Mouse (Mus musculus) kidney, embryonic 14.5 days (tissue): ENCODE measurements around the gene Mocs3. TPM values are rescaled to one million over a fixed set of nuclear protein-coding genes. Genes with fewer than 3 reads are reported as not detected.

Experiments
- ATAC-seq: fragments of 200-750 bp; cut with Nextera tagmentation; 2 replicates; pipeline ENCODE4 v1.8.0; 2017; ENCODE audit warnings: moderate number of reproducible peaks, mild to moderate bottlenecking, moderate TSS enrichment, moderate library complexity; ENCODE audit not compliant: low FRiP score, low TSS enrichment
- H3K27ac ChIP-seq: fragments of 300-500 bp; sonication (generic); 2 replicates; pipeline ENCODE4 v1.5.1; 2014; ENCODE audit warnings: low read depth, mild to moderate bottlenecking, low read length, moderate library complexity, mixed read lengths
- H3K27me3 ChIP-seq: fragments of 300-500 bp; sonication (generic); 2 replicates; pipeline ENCODE4 v1.6.1; 2014; ENCODE audit warnings: mild to moderate bottlenecking, low read length; ENCODE audit not compliant: control insufficient read depth, insufficient read depth
- H3K36me3 ChIP-seq: fragments of 300-500 bp; sonication (generic); 2 replicates; pipeline ENCODE4 v1.6.1; 2014; ENCODE audit warnings: low read length, mixed read lengths; ENCODE audit not compliant: control insufficient read depth, insufficient read depth
- H3K4me1 ChIP-seq: fragments of 300-500 bp; sonication (generic); 2 replicates; pipeline ENCODE4 v1.6.1; 2014; ENCODE audit warnings: low read length, mixed read lengths; ENCODE audit not compliant: control insufficient read depth, insufficient read depth
- H3K4me2 ChIP-seq: fragments of 300-500 bp; sonication (generic); replicated peaks from 2 replicates; pipeline ENCODE4 v1.6.1; 2014; ENCODE audit warnings: low read depth, mild to moderate bottlenecking, low read length
- H3K4me3 ChIP-seq: fragments of 300-500 bp; sonication (generic); 2 replicates; pipeline ENCODE4 v1.5.1; 2014; ENCODE audit warnings: mild to moderate bottlenecking, low read length
- H3K9ac ChIP-seq: fragments of 300-500 bp; sonication (generic); 2 replicates; pipeline ENCODE4 v1.6.1; 2014; ENCODE audit warnings: low read depth, mild to moderate bottlenecking, low read length, moderate library complexity
- H3K9me3 ChIP-seq: fragments of 300-500 bp; sonication (generic); 2 replicates; pipeline ENCODE4 v1.6.1; 2016; ENCODE audit warnings: low read length; ENCODE audit not compliant: control insufficient read depth
- WGBS: fragments of 180-500 bp; shearing (Covaris S2); extraction: QIAGEN DNeasy Blood & Tissue Kit; methylation state at CpG from one replicate; pipeline ENCODE4 v1.1.7; 2014; 5-methylcytosine and 5-hydroxymethylcytosine counted together
- polyA plus RNA-seq: library from polyadenylated mRNA; unstranded; fragments of >200 nt; fragmentation: Nextera tagmentation; extraction: Ambion mirVana; gene quantifications from 2 replicates; pipeline ENCODE4 v1.2.1, GENCODE M21; 2014

Gene Mocs3
- polyA plus RNA-seq, 1 experiment from 2014 or later = 10.1 TPM

DNA sequence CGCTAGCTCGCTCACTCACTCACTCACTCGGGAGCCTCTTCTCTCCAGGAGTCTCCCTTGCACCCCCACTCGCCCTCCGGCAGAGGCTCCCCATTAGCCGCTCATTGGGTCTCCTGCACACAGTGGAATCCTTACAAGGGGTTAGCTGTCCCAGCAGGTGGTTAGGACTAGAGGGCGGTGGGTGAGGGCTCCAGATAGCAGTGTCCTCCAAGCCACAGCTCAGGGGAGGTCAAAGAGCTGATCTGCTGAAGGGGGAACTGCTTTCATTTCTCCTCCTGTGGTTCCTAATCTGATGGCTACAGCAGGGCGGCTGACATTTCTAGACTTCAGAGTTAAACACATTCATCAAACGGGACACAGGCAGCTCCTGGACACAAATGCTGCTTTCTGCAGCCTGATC is 43.0 kb downstream of the Mocs3 start:
- Histone ChIP-seq H3K4me3 (no peak overlapping the region), H3K4me1 (no peaks in the 10 kb centered on the region), H3K27ac (no peak overlapping the region), H3K9ac (no peak overlapping the region), H3K4me2 (no peak overlapping the region), H3K36me3 (no peaks in the 10 kb centered on the region), H3K9me3 (peaks cover 3% of the 10 kb centered on the region; the same call in 1 of the 2 replicates), H3K27me3 (peaks cover 22% of the 10 kb centered on the region)
- 51% methylated on average over 9 of the region's 9 CpGs for WGBS
- no peak for ATAC-seq

DNA sequence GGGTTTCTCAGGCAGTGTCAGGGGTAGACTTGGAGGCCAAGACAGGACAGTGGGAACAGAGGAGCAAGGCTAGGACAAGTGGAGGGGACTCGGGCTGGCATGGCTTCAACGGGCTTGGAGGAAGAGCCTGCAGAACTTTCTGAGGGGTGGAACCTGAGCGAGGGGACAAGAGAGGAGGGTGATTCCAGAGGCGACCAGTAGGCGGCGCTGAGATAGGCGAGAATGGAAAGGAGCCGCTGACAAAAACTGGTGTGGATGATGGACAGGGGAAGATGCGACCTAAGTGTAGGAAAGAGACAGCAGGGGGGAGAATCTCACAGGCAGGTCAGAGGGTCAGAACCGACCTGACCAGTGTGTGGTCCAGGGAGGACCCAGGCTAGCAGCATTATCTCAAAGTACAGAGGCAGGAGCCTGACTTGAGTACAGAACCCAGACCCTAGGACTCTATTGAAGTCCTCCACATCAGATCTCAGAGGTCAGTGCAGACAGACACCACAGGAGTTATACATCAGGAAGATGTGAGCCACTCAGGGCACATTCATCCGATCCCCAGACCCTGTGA is 44.0 kb downstream of the Mocs3 start:
- Histone ChIP-seq H3K36me3 (no peaks in the 10 kb centered on the region), H3K9ac (no peak overlapping the region), H3K4me2 (no peak overlapping the region), H3K9me3 (no peaks in the 10 kb centered on the region), H3K27me3 (peaks cover 31% of the 10 kb centered on the region), H3K4me1 (no peaks in the 10 kb centered on the region), H3K4me3 (no peak overlapping the region), H3K27ac (no peak overlapping the region)
- 11% methylated on average over 11 of the region's 11 CpGs for WGBS
- no peak for ATAC-seq

GRCm38 (mm10) chr2:168280729-168281581 is 50.5 kb downstream of the Mocs3 start:
- peak; percentile 85 for ATAC-seq
- Histone ChIP-seq H3K4me3 (peak overlapping the region; percentile 53), H3K9me3 (peaks cover 4% of the 10 kb centered on the region; the same call in 1 of the 2 replicates), H3K4me1 (peaks cover 11% of the 10 kb centered on the region; the same call in 1 of the 2 replicates), H3K27me3 (peaks cover 48% of the 10 kb centered on the region), H3K4me2 (peak overlapping the region; percentile 97), H3K36me3 (no peaks in the 10 kb centered on the region), H3K9ac (peak overlapping the region; percentile 58), H3K27ac (no peak overlapping the region)
- 2% methylated on average over 69 of the region's 82 CpGs for WGBS

DNA sequence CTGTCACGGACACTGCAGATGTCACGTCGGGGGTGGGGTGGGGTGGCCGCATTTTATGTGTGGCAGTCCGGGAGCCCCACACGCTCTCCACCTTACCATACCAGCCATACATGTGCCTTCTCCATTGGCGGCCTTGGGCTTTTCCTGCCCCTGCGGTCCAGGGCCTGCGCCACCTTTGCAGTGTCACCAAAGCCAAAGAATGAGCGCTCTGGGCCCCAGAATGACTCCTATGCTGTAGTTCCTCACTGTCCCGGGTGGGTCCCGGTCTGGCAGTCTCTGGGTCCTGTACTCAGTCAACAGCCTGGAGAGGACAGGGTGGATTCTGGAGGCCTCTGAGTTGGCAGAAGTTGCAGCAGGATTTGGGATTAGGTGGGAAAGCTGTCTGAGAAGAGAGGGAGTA is 51.2 kb downstream of the Mocs3 start, which contains the start of gene Kcng1:
TSS of gene Kcng1 (minus strand) at position 155 of the 400 bp plus-strand sequence.
- peak within 1 kb of the TSS; percentile 53 for H3K4me3 ChIP-seq
- peaks cover 11% of the 10 kb centered on the region; the same call in 1 of the 2 replicates for H3K4me1 ChIP-seq
- no peaks in the 10 kb centered on the region for H3K36me3 ChIP-seq
- peak within 1 kb of the TSS; percentile 58 for H3K9ac ChIP-seq
- ATAC-seq = no peak
- H3K4me2 ChIP-seq = peak within 1 kb of the TSS; percentile 97
- peaks cover 44% of the 10 kb centered on the region for H3K27me3 ChIP-seq
- H3K27ac ChIP-seq = no peak within 1 kb of the TSS
- H3K9me3 ChIP-seq = peaks cover 5% of the 10 kb centered on the region; the same call in 1 of the 2 replicates
- WGBS = 14% methylated on average over 12 of the region's 12 CpGs

Other genes starting within 250 kb of the Mocs3 start
- gene Ripor3, start 220.0 kb upstream of the Mocs3 start, polyA plus RNA-seq = 0.53 and 1.0 TPM in 2 replicates
- 9.7 and 22.0 TPM in 2 replicates for gene Pard6b, start 149.6 kb upstream of the Mocs3 start, polyA plus RNA-seq
- 3.8 and 4.0 TPM in 2 replicates for gene Adnp, start 23.5 kb upstream of the Mocs3 start, polyA plus RNA-seq
- 29.9 and 35.7 TPM in 2 replicates for gene Gm20716, start 258 bp upstream of the Mocs3 start, polyA plus RNA-seq
- gene Dpm1, start within 50 bp of the Mocs3 start, polyA plus RNA-seq = 82.3 and 84.0 TPM in 2 replicates
- 0.33 and 0.62 TPM in 2 replicates for gene Kcng1, start 51.1 kb downstream of the Mocs3 start, polyA plus RNA-seq